Mouse (Mus musculus): ENCODE data around the gene Acmsd. TPM values are rescaled to one million over a fixed set of nuclear protein-coding genes. Genes with fewer than 3 reads are reported as not detected.

Acmsd gene
- polyA plus RNA-seq, 1 experiment from 2014 or later, result not detected

DNA sequence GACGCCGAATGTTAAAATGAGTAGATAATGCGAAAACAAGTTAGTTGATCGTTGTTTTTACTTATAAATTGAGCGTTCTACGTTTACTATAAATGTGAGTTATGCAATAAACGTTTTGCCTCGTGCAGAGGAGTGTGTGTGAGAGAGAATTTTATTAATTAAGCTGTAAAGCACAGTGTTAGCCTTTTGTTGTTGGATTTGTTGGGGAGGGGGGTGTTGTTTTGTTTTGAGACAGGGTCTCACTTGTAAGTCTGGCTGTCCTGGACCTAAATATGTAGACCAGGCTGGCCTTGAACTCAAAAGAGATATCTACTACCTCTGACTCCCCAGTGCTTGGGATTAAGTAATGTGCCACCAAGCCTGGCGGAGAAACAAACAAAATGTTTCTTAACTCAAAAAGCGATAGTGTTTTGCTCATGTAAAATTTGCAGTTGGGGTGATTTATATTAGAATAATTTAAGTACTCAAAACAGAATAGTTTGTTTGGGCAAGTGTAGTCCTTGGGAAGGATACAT, 46.0 kb downstream of the Acmsd start:
- no peak for DNase-seq (ENCODE audit: low spot score)

DNA sequence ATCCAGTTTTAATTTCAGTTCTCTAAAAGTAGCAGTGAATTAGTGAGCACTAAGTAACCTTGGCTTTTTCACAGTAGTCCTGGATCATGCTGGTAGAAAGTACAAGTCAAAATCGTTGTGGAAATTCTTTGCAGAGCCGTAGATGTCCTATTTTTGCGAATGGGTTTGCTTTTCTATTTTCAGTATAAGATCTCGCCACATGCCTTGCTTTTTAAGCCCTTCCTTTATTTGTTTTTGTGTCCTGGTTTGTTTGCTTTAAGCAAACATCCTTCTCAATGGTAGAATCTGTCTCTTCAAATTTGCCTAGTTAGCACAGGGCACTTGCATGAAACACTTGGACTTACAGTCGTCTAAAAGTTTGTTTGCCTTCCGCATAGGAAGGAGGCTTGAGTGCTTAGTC, 47.0 kb downstream of the Acmsd start:
- DNase-seq (ENCODE audit: low spot score), result no peak

DNA sequence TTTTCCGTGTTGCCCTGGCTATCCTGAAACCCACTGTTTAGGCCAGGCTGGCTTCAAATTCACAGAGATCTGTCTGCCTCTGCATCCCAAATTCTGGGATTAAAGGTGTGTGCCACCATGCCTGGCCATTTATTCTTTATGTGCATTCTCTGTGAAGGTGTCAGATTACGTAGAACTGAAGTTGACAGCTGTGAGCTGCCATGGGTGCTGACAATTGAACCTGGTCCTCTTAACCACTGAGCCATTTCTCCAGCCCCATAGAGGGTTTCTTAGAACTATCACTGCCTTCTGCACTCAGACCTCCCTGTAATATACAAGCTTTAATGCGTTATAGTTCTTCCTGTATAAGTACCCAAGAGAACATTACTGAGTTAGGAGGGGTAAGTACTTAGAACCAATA, 49.4 kb downstream of the Acmsd start:
- no peak for DNase-seq (ENCODE audit: low spot score)

DNA sequence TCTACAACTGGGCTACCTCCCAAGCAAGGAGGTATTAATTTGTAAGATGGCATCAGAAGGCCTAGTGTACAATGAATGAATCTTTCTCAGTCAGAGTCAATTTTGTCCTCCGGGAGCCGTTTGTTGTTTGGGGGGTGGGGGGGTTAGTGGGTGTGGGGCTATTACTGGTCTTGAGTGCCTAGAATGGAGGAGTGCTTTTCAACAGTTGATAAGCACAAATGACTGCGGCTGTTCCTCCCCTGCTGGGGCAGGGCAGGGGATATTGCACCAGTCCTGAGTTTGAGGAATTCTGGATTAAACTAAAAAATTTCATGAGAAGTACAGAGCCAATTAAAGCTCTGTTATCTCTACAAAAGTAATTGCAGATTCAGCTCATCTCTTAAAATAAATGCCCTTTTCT, 50.9 kb downstream of the Acmsd start:
- no peak for DNase-seq (ENCODE audit: low spot score)

DNA sequence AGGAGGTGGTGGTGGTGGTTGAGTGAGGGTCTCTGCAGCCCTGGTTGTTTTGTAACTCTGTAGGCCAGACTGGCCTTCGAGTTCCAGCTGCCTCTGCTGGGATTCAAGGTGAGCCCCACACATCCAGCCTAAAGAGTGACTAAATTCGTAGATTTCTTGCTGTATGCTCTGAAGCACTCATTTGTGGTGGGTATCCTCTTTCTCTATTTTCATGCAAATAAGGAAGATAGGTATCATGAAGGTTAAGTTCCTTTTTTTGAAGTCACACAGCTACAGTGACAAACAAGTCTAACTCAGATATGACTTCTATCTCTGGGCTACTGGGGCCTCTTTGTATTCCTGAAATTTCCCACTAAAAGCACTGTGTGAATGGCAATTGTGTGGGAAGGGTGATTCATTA, 51.6 kb downstream of the Acmsd start:
- DNase-seq (ENCODE audit: low spot score), result no peak

DNA sequence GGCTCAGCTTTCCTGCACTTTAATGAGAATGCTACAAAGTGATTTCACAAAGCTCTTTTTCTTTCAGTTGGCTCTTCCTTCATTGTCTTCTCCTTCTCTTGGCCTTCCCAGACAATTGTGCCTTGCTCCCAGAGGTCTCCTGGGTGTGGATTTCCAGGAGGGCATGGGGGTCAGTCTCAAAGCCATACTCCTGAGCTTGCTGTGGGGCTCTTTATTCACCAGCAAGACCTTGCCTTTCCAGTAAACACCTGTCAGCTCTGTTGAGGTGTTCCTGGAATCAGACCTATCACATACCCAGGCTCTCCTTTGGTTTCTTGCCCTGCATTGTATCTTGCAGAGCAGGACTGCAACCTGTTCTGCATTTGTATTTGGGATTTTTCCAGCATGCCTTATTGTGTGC, 54.6 kb downstream of the Acmsd start:
- DNase-seq (ENCODE audit: low spot score), result no peak

DNA sequence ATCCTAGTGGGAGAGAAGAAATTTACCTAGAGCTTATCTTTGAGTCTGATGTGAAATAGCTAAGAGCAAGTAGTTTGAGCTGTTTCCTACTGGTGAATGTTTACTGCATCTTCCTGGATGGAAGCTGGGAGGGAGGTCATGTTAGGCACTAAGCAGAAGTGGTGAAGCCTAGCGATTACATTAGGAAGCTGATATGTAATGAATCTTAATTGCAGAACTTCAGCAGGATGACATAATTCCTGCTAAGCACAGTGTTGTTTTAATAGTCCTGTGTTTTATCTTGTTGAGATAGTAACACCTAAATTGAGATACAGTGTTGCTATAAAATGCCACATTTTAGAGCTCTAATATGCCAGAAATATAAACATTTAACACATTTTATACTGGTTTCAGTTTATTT, 56.7 kb downstream of the Acmsd start:
- DNase-seq (ENCODE audit: low spot score), result no peak

DNA sequence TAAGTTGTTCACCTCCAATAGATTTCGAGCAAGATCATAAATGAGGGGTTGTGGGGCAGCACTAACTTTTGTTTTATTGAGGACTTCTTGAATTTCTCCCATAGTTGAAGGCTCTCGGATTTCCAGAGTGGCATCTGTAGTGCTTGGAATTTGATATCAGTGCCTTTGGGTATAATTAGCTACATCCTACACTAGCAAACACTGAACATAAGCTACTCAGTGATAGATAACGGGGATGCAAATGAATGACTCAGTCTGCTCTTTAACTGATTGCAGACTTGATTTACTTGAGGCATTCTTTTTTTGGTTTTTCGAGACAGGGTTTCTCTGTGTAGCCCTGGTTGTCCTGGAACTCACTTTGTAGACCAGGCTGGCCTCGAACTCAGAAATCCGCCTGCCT, 59.7 kb downstream of the Acmsd start:
- no peak for DNase-seq (ENCODE audit: low spot score)

DNA sequence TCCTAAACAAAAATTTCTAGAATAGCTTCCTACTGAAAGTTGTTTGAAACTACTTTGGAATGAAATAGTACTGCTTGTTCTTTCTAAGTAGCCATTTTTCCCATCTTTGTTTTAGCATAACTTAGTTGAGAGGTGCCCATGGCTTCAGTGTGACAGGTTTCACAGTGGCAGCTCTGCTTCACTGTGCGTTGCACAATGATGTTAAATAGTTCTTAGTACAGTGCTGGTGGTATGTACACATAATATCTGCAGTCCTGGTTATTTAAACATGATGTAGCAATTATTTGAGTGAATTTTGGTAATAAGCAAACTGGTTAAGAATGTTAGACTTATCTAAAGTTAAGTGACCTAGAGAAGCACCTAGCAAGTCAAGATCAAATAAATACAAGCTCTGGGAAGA, 64.2 kb downstream of the Acmsd start:
- DNase-seq (ENCODE audit: low spot score), result no peak

DNA sequence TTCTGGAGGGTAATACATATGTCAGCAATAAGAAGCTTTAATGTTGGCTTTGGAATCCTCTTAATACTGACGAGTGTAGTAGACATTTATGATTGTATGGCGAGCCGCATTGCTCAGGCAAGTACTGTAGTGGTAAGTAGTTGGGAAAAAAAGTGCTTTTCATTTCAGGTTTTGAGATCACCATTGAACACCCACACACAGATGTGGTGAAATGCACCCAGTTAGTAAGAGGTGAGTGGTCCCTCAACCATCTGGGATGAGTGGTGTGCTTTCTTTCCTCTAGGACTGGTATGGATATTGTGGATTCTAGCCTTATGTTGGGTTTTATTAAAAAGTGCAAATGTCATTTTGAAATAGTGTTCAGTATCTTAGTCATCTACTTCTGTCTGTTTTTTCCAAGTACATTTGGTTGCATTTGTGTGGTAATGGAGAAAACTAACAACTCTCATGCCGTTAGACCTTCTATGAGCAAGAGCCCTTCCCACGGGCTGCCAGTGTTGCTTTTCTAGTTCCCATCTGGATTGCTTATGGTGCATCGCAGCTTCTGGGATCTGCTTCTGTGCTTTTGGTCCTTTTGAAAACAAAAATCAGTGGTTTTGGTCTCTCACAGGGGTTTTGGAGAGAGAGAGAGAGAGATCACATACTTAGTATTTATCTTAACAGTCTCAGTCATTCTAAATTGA, 66.0 kb downstream of the Acmsd start:
- no peak for DNase-seq (ENCODE audit: low spot score)

DNA sequence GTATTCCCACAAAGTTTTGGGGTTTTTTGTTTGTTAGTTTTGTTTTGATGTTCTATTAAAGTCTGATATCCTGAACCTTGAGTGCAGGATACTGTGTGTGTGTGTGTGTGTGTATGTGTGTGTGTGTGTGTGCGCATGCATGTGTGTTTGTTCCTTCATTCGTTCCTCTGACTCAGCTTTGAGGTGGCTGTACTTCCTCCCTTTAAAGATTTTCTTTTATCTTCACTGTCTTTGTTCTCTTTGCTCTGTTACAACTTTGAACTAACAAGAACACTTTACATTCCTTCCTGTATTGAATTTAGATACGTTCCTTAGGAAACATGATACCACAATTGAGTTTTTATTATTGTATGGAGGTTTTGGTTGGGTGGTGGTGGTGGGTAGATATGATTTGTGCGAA, 67.1 kb downstream of the Acmsd start:
- DNase-seq (ENCODE audit: low spot score), result peak; percentile 74

DNA sequence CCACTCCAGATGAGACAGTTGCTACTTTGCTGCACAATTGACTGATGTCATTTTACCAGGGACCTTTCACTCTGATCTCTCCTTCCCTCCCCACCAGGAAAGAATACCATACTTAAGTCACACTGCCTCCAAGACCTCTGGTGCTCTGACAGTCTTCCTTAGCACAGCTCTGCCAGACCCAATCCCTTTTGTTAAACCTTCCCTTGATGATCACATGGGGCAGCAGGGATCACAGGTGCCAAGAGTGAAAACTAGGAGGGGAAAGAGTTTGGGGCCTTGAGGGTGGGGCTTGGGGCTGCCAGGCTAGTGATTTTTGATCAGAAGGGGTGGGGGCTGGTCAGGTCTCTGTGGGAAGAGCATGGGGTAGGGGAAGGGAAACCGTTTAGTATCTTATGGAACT, 67.5 kb downstream of the Acmsd start:
- no peak for DNase-seq (ENCODE audit: low spot score)

DNA sequence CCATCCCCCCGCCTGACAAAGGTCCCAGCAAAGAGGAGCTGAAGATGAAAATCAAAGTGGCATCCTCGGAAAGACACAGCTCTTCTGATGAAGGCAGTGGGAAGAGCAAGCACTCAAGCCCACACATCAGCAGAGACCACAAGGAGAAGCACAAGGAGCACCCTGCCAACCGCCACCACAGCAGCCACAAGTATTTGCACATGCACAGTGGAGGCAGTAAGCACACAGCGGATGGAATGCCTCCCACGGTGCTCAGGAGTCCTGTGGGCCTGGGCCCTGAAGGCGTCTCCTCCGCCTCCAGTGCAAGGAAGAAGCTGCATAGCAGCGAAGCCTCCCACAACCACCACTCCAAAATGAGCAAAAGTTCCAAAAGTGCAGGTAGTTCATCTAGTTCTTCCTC, 73.7 kb downstream of the Acmsd start:
- DNase-seq (ENCODE audit: low spot score), result no peak

DNA sequence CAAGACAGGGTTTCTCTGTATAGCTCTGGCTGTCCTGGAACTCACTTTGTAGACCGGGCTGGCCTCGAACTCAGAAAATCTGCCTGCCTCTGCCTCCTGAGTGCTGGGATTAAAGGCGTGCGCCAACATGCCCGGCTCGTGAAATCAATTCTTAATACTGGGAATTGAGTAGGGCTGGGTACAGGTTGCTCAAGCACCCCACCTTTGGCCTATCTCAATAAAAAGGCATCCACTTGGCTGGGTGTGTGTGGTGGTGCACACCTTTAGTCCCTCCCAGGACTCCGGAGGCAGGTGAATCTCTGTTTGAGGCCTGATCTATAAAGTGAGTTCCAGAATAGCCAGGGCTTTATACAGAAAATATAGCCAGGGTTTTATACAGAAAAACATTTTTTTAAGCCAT, 79.5 kb downstream of the Acmsd start:
- no peak for DNase-seq (ENCODE audit: low spot score)

DNA sequence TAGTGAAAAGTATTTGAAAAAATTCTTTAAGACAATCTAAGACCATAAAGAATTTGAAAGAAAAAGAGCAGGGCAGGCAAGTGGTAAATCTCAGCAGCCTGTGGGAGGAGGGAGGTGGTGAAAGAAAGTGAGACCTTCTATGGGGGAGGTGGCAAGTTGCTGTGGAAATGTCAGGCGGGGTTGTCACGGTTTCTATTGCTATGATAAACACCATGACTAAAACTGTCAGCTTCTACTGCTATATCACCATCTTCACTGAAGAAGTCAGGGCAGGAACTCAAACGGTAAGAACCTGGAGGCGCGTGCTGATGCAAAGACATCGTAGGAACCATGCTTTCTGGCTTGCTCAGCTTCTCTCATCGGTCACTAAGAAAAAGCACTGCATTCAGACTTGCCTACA, 83.7 kb downstream of the Acmsd start:
- DNase-seq (ENCODE audit: low spot score), result no peak

DNA sequence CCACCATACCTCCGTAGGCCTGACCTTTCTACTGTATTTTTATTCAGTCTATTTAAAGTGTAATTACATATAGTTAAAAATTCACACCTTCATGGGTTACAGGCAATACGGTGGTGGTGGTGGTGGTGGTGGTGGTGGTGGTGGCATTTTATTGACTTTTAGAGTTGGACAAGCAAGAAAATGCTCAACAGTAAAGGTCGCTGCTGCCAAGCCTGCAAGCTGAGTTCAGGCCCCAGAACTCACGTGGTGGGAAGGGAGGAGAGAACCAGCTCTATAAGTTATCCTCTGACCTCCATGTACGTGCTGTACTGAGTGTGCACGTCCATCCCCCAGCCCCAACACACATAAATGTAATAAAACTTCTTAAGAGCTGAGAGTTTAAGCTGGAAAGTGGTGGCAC, 87.2 kb downstream of the Acmsd start:
- no peak for DNase-seq (ENCODE audit: low spot score)

Other genes with a start within 250 kb of the Acmsd start
- 0.81 and 0.96 TPM in 2 replicates for gene Tmem163, start 49.9 kb upstream of the Acmsd start, polyA plus RNA-seq (2015; fragmentation: Nextera tagmentation; extraction: Ambion mirVana)
- 40.4 and 59.7 TPM in 2 replicates for gene Ccnt2, start 44.8 kb downstream of the Acmsd start, polyA plus RNA-seq (2015; fragmentation: Nextera tagmentation; extraction: Ambion mirVana)
- 0.54 and 0.57 TPM in 2 replicates for gene Map3k19, start 125.6 kb downstream of the Acmsd start, polyA plus RNA-seq (2015; fragmentation: Nextera tagmentation; extraction: Ambion mirVana)
- gene Rab3gap1, start 139.4 kb downstream of the Acmsd start, polyA plus RNA-seq (2015; fragmentation: Nextera tagmentation; extraction: Ambion mirVana), result 24.2 and 29.0 TPM in 2 replicates